Mouse (Mus musculus) heart, adult 2 months (tissue): ENCODE data around the gene Impdh2.

Experiments used
- CTCF ChIP-seq: fragments of 200-600 bp; IDR thresholded peaks from 2 replicates; pipeline ENCODE4 v1.8.1; 2022; ENCODE audit warnings: antibody characterized with exemption, mild to moderate bottlenecking, moderate library complexity
- EP300 ChIP-seq: fragments of 200-500 bp; IDR thresholded peaks from 2 replicates; pipeline ENCODE4 v1.6.1; 2011; ENCODE audit warnings: low read depth, low read length, control low read depth; ENCODE audit not compliant: insufficient read depth

- TF ChIP-seq EP300 (no peak), CTCF (no peak)
Observed at GRCm38 (mm10) chr9:108521604-108522003, 38.5 kb upstream of the Impdh2 start.
